Mouse (Mus musculus) yolk sac, embryonic 10.5 days (tissue): ENCODE results near the gene Olfr901.
"Not testable (repeated sequence)": the region's sequence is repeated elsewhere in the genome, so short reads cannot be mapped to it uniquely, and the experiment has no call there.

Source experiments
- DNase-seq: peaks from one replicate; pipeline ENCODE4 v3.0.0-alpha.2; 2017; ENCODE audit warnings: low spot score

Gene Olfr901

DNA sequence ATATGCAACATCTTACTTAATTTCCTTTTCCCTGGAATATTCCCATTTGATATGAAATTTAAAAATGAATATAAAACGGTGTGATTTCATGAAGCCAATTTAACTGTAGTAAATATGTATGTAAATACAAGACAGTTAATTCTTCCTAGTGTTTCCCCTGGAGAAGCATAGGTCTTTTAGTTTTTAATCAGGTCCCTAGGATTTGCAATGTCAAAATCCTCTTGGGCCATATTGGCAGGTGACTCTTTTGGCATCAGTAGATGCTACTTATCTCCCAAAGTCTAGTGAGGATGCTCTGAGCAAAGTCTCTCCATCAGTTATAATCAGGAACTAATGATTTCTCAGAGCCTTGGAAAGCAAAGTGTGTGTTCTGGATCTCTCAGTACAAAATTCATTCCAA is at the start of gene Olfr901:
Olfr901 (plus strand) TSS at position 301 of the 400 bp plus-strand sequence.
- DNase-seq, result no peak

DNA sequence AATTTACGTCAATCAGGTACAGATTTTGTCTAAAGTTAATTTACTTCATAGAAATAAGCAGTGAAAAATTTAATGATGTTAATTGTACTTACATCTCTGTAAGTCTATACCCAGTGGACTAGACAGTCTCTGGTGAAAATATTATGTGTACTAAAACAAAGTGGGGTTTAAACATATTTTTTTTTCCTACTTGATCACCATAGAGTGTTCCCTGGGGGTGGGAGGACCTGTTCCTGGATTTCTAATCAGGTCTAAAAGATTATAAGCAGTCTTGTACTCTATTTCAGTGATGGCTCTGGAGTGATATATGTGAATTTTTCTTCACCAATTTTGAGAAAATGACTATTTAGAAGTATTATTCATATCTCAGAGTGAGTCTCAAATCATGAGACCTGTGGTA is 27.9 kb upstream of the Olfr901 start, which contains the start of gene Olfr147:
Olfr147 (plus strand) TSS at position 301 of the 400 bp plus-strand sequence.
- DNase-seq, result no peak

DNA sequence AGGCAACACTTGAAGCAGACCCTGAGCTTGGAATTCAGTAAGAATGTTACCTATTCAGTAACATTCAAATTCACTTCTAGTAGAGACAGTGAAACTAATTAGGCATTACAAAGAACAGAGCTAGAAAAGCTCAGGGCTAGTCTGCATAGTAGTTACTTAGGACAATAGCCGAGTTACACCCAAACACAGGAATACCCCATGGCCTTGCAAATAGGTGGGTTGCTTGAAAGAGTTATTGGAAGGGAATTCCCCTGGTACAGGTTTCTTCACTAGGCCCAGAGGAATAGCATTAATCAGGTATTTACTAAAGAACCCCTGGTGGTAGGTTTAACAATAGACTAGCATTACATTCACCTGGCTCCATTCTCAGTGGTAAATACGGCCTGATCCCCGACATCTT is 21.8 kb upstream of the Olfr901 start:
- not testable (repeated sequence) for DNase-seq

DNA sequence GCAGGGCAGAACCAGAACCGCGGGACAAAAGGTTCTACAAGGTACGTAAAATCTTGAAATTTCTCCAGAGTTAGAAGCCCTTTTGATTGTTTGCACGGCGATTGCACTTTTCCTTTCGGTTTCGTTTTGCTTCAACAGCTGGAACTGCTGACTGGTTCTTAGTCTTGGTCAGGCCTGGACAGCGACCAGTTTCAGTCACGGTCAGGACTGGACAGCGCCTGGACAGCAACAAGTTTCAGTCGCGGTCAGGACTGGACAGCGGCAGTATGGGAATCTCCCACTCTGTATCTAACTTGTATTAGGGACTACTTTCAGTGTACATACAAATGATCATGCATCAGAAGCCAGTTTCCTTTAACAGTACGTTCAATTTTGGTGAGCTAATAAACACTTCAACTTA is 15.8 kb upstream of the Olfr901 start:
- peak; percentile 7 for DNase-seq

DNA sequence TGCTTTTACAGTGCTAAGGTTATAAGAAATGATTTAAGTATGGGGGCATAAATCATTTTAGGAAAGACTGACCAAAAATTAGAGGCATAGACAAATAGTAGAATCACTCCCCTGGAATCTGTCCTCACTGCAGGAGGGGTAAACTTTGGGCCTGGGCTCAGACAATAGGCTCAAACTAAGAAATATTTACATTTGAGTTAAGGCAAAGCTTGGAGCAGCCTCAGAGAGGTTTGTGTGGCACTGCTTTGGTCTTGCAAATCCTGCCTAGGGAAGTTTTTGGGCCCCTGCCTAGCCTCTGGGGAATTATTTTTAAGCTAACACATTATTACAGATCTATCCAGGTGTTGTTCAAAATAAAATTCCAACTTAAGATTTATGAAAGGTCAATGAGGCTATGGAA is 5.5 kb upstream of the Olfr901 start:
- no peak for DNase-seq

DNA sequence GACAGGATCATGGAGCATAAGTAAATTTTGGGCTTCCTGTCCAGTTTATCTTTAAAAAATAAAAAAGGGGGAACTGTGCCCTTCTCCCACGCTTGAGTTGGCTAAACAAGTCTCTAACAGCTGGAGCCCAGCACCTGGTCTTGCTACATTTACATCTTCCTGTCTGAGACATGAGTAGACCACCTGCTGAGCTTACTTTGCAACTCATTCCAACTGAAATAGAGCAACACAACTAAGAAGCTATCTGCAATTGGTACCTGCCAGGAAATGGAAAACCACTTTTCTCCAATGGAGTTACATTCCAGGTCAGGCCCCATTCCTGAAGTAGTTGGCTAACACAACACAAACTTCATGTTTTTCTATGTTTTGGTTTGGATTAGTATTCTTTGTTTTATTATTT is 2.2 kb upstream of the Olfr901 start:
- no peak for DNase-seq

DNA sequence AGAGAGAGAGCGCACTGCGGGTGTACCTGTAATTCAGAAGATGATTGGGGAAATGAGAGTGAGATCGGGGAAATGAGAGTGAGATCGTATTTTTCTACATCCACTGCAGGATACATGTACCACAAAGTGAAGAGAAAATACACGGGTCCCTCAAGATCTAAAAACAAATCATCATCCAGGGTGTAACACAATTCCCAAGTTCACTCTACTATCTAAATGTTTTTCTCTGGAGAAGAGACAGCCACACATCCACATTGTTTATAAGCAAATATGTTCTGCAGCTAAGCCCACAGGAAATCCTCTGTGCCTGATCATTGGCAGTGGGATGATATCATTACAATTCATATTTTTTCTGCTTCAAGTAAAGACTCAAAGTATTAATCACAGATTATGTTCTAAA is 18.1 kb downstream of the Olfr901 start, which contains the start of gene Olfr902:
Olfr902 (plus strand) TSS at position 301 of the 400 bp plus-strand sequence.
- no peak for DNase-seq

DNA sequence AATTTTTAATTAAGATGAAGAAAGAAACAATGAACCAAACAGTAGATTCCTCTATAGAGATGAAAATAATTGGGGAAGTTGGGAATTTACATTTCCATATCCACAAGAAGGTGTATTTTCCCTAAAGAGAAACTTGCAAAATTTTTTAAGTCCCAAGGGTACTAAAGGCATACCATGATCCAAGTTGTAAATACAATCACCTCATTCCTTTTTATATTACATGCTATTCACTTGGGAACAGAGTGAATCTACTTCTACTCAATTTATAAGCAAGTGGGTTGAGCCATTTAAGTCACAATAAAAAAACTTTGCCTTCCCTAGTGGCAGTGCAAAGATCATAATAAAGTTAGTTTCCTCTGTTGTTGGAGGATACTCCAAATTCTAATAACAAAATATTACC is 33.6 kb downstream of the Olfr901 start, which contains the start of gene Olfr904:
Olfr904 (plus strand) TSS at position 301 of the 400 bp plus-strand sequence.
- DNase-seq, result no peak

DNA sequence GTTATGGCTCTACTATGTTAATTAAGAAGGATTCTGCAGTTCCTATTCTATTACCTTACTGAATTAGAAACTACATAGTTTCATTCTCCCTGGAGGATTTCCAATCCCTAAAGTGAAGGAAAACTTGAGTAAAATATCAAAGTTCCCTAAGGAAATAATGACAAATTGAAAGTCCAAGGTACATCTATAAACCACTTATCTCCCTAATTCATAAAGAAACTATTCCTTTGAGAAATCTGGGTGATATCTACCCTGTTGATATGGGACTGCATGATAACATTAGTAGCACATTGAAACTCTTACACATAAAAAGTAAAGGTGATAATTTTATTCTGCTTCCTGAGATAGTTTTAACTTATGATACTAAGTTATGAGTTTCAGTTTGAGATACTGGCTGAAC is 41.6 kb downstream of the Olfr901 start, which contains the start of gene Olfr905:
Olfr905 (plus strand) TSS at position 301 of the 400 bp plus-strand sequence.
- no peak for DNase-seq
